Mouse (Mus musculus) spleen, adult 2 months (tissue): ENCODE results near the gene Arfgap1. TPM values are rescaled to one million over a fixed set of nuclear protein-coding genes. Genes with fewer than 3 reads are reported as not detected.

Source experiments
- DNase-seq, 2 experiments: peaks; one replicate each; pipeline versions ENCODE4 v3.0.0 to v3.0.0-alpha.2; 2012 to 2021; ENCODE audit warnings: low spot score in 2 of 2, low read depth in 1 of 2
- H3K27ac ChIP-seq: fragments of 200-500 bp; 2 replicates; pipeline ENCODE4 v1.5.1; 2012; ENCODE audit warnings: low read length, inconsistent platforms; ENCODE audit not compliant: insufficient read depth
- H3K27me3 ChIP-seq: fragments of 200-500 bp; 2 replicates; pipeline ENCODE4 v1.6.1; 2012; ENCODE audit warnings: mild to moderate bottlenecking, moderate library complexity, low read length, inconsistent platforms; ENCODE audit not compliant: control insufficient read depth, insufficient read depth
- H3K36me3 ChIP-seq: fragments of 200-500 bp; 2 replicates; pipeline ENCODE4 v1.6.1; 2012; ENCODE audit warnings: mild to moderate bottlenecking, low read length, inconsistent platforms; ENCODE audit not compliant: control insufficient read depth, insufficient read depth
- H3K4me1 ChIP-seq: fragments of 200-500 bp; 2 replicates; pipeline ENCODE4 v1.6.1; 2011; ENCODE audit warnings: inconsistent platforms; ENCODE audit not compliant: control insufficient read depth, insufficient read depth, insufficient read length
- H3K4me3 ChIP-seq: fragments of 200-500 bp; 2 replicates; pipeline ENCODE4 v1.5.1; 2011; ENCODE audit warnings: mild to moderate bottlenecking, inconsistent platforms; ENCODE audit not compliant: insufficient read depth, insufficient read length; ENCODE audit errors: extremely low read depth
- CTCF ChIP-seq: fragments of 200-500 bp; IDR thresholded peaks from 2 replicates; pipeline ENCODE4 v1.5.1; 2011; ENCODE audit warnings: mild to moderate bottlenecking, inconsistent platforms; ENCODE audit not compliant: insufficient read depth, insufficient read length, insufficient replicate concordance; ENCODE audit errors: extremely low read depth
- POLR2A ChIP-seq: fragments of 200-500 bp; IDR thresholded peaks from 2 replicates; pipeline ENCODE4 v1.6.1; 2011; ENCODE audit warnings: low read depth, low read length, inconsistent platforms
- WGBS: fragments of 180-500 bp; shearing (Covaris S2); methylation state at CpG from one replicate; pipeline ENCODE4 v1.1.7; 2018; 5-methylcytosine and 5-hydroxymethylcytosine counted together
- polyA plus RNA-seq: library from polyadenylated mRNA; depleted of rRNA; stranded (reverse); fragments of >200 nt; gene quantifications from 2 replicates; pipeline ENCODE4 v1.2.3, GENCODE M21; 2012

The Arfgap1 gene
- polyA plus RNA-seq, 1 experiment = 33.9 TPM

DNA sequence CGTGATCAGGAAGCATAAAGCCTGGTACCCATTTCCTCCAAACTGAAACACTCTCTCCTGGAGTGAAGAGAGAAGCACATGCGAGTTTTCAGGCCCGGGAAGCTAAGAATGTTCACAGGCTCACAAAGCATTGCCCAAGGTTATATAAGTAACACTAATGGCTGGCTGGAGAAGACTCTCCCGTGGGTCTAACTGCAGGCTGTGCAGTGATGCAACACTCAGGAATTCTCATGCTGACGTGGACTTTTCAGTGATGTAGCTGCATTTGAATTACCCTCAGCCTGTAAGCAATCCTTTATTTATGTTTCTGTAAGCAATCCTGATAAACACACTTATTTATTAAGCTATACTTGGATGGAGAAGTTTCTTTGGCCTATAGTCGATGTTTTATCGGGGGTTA is 7.4 kb upstream of the Arfgap1 start:
- WGBS = 58% methylated on average over 7 of the region's 7 CpGs

DNA sequence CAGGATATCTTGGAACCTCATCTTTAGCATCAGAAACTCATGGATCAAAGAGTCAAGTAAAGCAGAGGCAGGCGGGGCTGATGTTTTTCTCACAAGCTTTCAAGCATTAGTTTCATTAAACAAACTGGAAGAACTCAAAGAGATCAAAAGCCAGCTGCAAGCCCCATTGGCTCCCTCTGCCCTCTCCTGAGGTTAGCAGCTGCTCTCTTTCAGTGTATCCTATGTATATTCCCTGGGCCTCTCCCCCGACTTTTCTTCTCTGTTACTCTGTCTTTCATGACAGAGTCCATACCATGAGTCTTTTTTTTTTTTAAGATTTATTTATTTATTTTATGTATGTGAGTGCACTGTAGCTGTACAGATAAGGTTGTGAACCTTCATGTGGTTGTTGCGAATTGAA is 6.8 kb upstream of the Arfgap1 start:
- Histone ChIP-seq H3K4me3 (no peak overlapping the region), H3K27me3 (peaks cover 2% of the 10 kb centered on the region; the same call in 1 of the 2 replicates)
- TF ChIP-seq CTCF = no peak
- no peak for TF ChIP-seq POLR2A

More for the DNA sequence above, 7.4 kb upstream of the Arfgap1 start:
- Histone ChIP-seq H3K4me1 (no peaks in the 10 kb centered on the region), H3K36me3 (no peaks in the 10 kb centered on the region), H3K27me3 (peaks cover 4% of the 10 kb centered on the region; the same call in 1 of the 2 replicates), H3K4me3 (no peak overlapping the region), H3K27ac (no peak overlapping the region)
- DNase-seq = no peak
- TF ChIP-seq POLR2A (no peak), CTCF (no peak)

DNA sequence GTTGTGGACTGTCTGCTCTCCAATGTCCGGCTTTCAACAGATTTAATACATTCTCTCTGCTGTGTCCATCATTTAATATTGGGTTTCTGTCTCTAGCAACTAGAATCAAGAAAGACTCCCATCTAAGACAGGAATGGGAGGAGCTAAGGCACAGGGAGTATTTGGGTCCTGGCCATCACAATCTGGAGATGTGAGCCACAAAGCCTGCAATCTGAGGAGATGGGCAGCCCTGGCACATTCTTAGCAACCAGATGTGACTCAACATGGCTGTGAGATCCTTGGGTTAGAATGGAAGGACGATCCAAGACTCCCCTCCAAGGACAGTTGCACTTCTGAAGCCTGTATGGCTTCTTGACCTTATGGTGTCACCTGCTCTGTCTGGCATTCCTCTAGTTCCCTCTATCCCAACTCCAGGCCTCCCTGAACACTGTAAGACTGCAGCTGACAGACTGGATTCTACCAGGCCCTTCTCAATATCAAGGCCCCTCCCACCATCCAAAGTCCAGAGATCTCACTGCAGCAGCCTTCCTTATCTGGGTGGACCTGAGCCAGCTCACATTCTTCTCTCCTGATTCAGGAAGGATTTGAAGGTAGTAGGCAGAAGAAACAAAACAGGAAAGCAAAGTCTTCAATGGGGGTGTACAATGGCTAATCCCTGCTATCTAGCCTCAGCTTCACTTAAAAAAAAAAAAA is 4.3 kb upstream of the Arfgap1 start:
- H3K27ac ChIP-seq = no peak overlapping the region
- DNase-seq = no peak
- peaks cover 6% of the 10 kb centered on the region; the same call in 1 of the 2 replicates for H3K4me1 ChIP-seq
- H3K36me3 ChIP-seq = no peaks in the 10 kb centered on the region
- TF ChIP-seq CTCF (no peak), POLR2A (no peak)
- no peaks in the 10 kb centered on the region for H3K27me3 ChIP-seq
- 87% methylated on average over 2 of the region's 2 CpGs for WGBS
- no peak overlapping the region for H3K4me3 ChIP-seq

More for the DNA sequence above, 6.8 kb upstream of the Arfgap1 start:
- Histone ChIP-seq H3K27ac (no peak overlapping the region), H3K36me3 (no peaks in the 10 kb centered on the region), H3K4me1 (no peaks in the 10 kb centered on the region)
- no peak for DNase-seq
- whole genome bisulfite sequencing = 79% methylated on average over 3 of the region's 3 CpGs

DNA sequence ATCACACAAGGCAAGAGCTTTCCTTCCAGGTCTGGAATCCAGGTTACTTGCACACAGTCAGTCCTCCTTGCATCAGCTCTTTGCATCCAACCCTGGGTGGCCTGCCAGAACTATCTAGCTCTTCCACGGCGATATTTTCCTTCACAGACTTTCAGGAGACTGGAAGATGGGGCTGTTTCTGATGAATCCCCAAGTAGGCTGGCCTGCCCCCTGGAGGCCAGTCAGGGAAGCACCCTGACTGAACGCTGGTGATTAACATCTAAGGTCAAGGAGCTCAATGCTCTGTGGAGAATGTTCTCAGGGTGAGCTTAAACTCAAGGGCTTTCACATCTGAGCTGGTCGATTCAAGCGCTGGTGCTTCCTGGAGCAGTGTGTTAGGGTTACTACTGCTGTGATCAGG is 3.1 kb upstream of the Arfgap1 start:
- DNase-seq = peak; percentile 23 to 57
- Histone ChIP-seq H3K4me1 (peaks cover 9% of the 10 kb centered on the region; the same call in 1 of the 2 replicates), H3K4me3 (no peak overlapping the region), H3K36me3 (0 out of 2 replicates have a peak, but pooled peaks cover under 1% of the 10 kb centered on the region), H3K27me3 (no peaks in the 10 kb centered on the region), H3K27ac (no peak overlapping the region)
- no peak for TF ChIP-seq POLR2A
- peak; percentile 87; the same call in 1 of the 2 replicates for TF ChIP-seq CTCF
- WGBS = 4% methylated on average over 5 of the region's 5 CpGs

DNA sequence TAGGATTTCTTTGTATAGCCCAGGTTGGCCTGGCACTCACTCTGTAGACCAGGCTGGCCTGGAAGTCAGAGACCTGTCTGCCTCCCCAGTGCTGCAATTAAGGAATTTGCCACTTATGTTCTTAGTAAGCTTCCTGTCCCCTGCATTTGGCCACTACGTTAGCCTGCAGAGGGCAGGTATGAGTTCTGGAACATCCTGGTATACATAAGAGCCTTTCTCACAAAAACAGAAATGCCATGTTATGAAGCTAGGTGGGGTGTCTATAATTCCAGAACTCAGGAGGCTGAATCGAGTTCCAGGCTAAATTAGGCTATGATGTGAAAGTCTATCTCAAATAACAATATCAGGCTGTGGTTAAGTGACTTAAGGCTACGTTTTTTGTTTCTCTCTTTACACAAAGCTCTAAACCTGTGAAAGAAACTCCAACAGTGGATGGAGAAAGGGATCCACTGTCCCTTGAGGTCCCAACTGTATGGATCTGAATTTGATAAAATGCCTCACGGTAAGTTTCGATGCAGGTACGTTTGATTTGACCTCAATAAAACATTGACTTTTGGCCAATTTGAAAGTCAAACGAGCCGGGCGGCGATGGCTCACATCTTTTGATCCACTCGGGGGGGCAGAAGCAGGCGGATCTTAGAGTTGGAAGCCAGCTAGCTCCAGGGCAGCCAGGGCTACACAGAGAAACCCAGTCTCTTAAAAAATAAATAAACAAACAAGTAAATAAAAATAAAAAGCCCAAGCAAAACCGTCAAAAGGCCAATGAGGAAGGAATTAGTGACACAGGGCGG is 738 bp upstream of the Arfgap1 start:
- Histone ChIP-seq H3K27ac (peak overlapping the region; percentile 95), H3K36me3 (peaks cover 5% of the 10 kb centered on the region), H3K4me1 (peaks cover 9% of the 10 kb centered on the region; the same call in 1 of the 2 replicates), H3K4me3 (peak overlapping the region; percentile 93), H3K27me3 (no peaks in the 10 kb centered on the region)
- no peak for TF ChIP-seq POLR2A
- no peak for TF ChIP-seq CTCF
- DNase-seq = peak; percentile 17 to 60
- 7% methylated on average over 14 of the region's 14 CpGs for WGBS

DNA sequence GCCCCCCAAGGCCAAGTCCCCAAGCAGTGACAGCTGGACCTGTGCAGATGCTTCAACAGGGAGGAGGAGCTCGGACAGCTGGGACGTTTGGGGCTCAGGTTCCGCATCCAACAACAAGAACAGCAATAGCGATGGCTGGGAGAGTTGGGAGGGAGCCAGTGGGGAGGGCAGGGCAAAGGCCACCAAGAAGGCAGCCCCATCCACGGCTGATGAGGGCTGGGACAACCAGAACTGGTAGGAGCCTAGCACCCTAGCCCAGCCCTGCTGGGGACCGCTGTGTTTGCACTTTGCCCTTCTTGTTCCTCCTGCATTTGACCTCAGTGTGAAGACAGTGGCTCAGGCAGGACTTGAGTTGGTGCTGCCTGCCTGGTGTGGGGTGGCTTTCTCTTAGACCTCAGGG is 14.1 kb downstream of the Arfgap1 start:
- TF ChIP-seq POLR2A = no peak
- no peak for TF ChIP-seq CTCF
- H3K27me3 ChIP-seq = no peaks in the 10 kb centered on the region
- WGBS = 89% methylated on average over 6 of the region's 6 CpGs
- peaks cover 38% of the 10 kb centered on the region for H3K36me3 ChIP-seq
- no peak overlapping the region for H3K4me3 ChIP-seq
- H3K4me1 ChIP-seq = no peaks in the 10 kb centered on the region
- no peak overlapping the region for H3K27ac ChIP-seq
- DNase-seq = no peak
